Mouse (Mus musculus) olfactory bulb, adult 2 months (tissue): ENCODE data around the gene Fam43a. TPM values are rescaled to one million over a fixed set of nuclear protein-coding genes. Genes with fewer than 3 reads are reported as not detected.

Source experiments
- H3K27ac ChIP-seq: fragments of 200-500 bp; 2 replicates; pipeline ENCODE4 v1.5.1; 2012; ENCODE audit warnings: low read depth, low read length; ENCODE audit not compliant: insufficient read depth
- H3K4me1 ChIP-seq: fragments of 200-500 bp; 2 replicates; pipeline ENCODE4 v1.6.1; 2012; ENCODE audit warnings: low read length; ENCODE audit not compliant: control insufficient read depth, insufficient read depth
- H3K4me3 ChIP-seq: fragments of 200-500 bp; 2 replicates; pipeline ENCODE4 v1.5.1; 2012; ENCODE audit warnings: mild to moderate bottlenecking, low read depth, low read length, moderate library complexity; ENCODE audit not compliant: insufficient read depth
- CTCF ChIP-seq: fragments of 200-500 bp; IDR thresholded peaks from 2 replicates; pipeline ENCODE4 v1.5.1; 2012; ENCODE audit warnings: low read depth, mild to moderate bottlenecking, low read length, moderate library complexity; ENCODE audit not compliant: insufficient read depth
- POLR2A ChIP-seq: fragments of 200-500 bp; IDR thresholded peaks from 2 replicates; pipeline ENCODE4 v1.6.1; 2012; ENCODE audit warnings: mild to moderate bottlenecking, low read depth, low read length, moderate library complexity; ENCODE audit not compliant: insufficient read depth
- WGBS: fragments of 180-500 bp; shearing (Covaris S2); methylation state at CpG from one replicate; pipeline ENCODE4 v1.1.7; 2018; 5-methylcytosine and 5-hydroxymethylcytosine counted together
- polyA plus RNA-seq: library from polyadenylated mRNA; stranded (reverse); fragments of >200 nt; gene quantifications from 2 replicates; pipeline ENCODE4 v1.2.4, GENCODE M21; 2012; ENCODE audit warnings: low replicate concordance; ENCODE audit not compliant: missing spikeins, insufficient read depth, insufficient read length

The Fam43a gene
- polyA plus RNA-seq, 1 experiment: not detected

GRCm38 (mm10) chr16:30644981-30645380, 45.5 kb downstream of the Fam43a start:
- Histone ChIP-seq H3K4me1 (peaks cover 15% of the 10 kb centered on the region), H3K4me3 (no peak overlapping the region), H3K27ac (peak overlapping the region; percentile 93)
- 94% methylated on average over 4 of the region's 4 CpGs for WGBS
- no peak for TF ChIP-seq POLR2A
- TF ChIP-seq CTCF: no peak

DNA sequence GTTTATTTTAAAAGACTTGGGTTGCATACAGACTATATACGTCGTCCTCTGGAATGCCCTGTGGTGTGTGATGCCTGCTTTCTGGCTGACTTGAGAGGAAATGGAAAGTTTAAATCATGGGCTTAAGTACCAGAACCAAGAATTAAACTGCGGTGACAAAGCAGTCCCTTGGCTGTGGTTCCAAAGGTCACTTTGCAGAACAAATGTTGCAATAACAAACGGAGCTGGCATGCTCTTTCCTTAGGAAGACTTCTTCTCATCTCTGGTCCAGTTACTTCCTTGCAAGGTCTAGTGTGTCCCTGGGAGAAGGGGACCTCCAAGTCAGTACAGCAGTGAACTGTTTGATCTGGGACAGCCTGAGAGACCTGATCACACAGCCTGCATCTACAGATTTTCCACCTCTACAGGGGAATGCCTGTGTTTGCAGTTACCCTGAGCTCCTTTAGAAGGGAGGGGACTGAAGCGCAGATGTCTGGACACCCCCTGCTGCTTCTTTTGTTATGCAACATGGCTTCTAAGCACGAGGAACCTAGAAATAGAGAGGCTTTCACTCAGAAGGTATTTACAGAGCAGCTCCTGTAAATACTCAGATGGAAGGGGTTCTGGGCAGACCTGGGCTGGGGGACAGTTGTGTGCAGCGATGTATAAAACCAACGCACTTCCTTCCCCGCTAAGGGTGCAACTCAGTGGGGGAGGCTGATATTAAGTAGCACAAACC, 46.5 kb downstream of the Fam43a start:
- Histone ChIP-seq H3K27ac (peak overlapping the region; percentile 93), H3K4me3 (no peak overlapping the region), H3K4me1 (peaks cover 15% of the 10 kb centered on the region)
- 19% methylated on average over 9 of the region's 9 CpGs for WGBS
- TF ChIP-seq CTCF (no peak), POLR2A (no peak)

DNA sequence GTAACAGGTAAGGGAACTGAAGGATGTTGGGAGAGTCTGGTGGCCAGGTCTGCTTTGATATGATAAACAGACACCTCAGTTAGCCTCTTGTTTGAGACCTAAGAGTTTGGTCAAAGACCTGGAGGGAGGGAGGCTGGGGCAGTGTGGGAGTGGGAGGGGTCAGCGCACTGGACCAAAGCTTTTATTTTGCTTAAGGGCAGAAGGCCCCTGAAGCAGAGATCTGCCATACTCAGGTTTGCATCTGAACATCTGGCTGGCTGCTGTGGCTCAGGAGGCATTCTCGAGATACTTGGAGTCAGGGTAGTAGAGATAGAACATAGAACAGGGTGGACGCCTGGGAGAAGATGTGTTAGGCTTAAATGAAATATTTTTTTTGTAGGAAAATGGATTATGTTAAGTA, 47.3 kb downstream of the Fam43a start:
- Histone ChIP-seq H3K4me1 (peaks cover 15% of the 10 kb centered on the region), H3K4me3 (no peak overlapping the region), H3K27ac (no peak overlapping the region)
- TF ChIP-seq CTCF: no peak
- TF ChIP-seq POLR2A: no peak
- 91% methylated on average over 3 of the region's 3 CpGs for WGBS

DNA sequence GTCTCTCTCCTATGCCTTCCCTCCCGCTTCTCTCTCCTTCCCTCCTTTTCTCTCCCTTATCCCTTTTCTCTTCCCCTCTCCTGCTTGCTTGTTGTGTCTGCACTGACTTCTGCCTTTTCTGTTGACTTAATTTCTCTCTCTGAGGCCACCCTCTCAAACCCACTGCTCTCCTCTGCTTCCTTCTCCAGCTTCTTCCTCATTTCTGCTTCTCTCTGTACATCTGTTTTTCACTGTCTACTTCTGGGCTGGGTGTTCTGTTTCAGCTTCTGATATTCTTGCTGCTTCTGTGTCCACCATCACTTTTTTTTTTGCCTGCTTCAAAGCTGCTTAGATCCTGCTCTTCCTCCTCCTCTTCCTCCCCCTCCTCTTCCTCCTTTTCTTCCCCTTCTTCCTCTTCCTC, 51.8 kb downstream of the Fam43a start:
- no peak for TF ChIP-seq CTCF
- TF ChIP-seq POLR2A: no peak
- H3K4me3 ChIP-seq: no peak overlapping the region
- 92% methylated on average over 1 of the region's 1 CpGs for WGBS
- peaks cover 24% of the 10 kb centered on the region for H3K4me1 ChIP-seq
- H3K27ac ChIP-seq: no peak overlapping the region

Other genes starting within 250 kb of the Fam43a start
- gene Atp13a3, start 193.7 kb upstream of the Fam43a start, polyA plus RNA-seq: 63.3 and 284 TPM in 2 replicates
- not detected in 2 replicates for gene Tmem44, start 48.9 kb upstream of the Fam43a start, polyA plus RNA-seq
- not detected in 2 replicates for gene Lsg1, start 12.1 kb upstream of the Fam43a start, polyA plus RNA-seq